Mouse (Mus musculus) kidney, adult 11 months (tissue): Measurements from ENCODE around the gene Pla2g6.
A peak's percentile ranks its signal among the peaks of the same experiment; 100 is the strongest.

ENCODE experiments used
- DNase-seq: peaks from one replicate; pipeline ENCODE4 v3.0.0; 2022

The Pla2g6 gene

GRCm38 (mm10) chr15:79328058-79328938 lies at the start of gene Pla2g6:
Gene Pla2g6, minus strand, starts transcription at chr15:79328390.
- peak; percentile 99 for DNase-seq

DNA sequence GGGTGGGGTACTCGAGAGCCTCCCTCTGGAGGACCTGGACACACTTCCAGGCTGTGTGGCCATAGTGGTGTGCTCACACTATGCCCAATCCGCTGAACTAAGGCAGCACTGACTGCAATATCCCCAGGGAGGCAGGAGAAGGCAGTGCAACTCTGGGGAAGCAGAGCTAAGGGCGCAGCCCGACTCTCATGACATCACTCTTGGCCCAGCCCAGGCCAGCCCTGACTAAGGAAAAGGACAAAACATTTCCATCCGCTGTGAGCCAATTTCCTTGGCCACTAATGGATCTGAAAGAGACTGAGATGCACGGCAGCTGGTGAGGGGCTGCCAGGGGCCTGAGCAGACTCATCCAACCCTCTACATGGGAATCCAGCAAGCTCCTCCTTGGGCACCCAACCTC lies 49.5 kb upstream of the Pla2g6 start:
- peak; percentile 68 for DNase-seq

GRCm38 (mm10) chr15:79374760-79375159 lies 46.6 kb upstream of the Pla2g6 start:
- no peak for DNase-seq

DNA sequence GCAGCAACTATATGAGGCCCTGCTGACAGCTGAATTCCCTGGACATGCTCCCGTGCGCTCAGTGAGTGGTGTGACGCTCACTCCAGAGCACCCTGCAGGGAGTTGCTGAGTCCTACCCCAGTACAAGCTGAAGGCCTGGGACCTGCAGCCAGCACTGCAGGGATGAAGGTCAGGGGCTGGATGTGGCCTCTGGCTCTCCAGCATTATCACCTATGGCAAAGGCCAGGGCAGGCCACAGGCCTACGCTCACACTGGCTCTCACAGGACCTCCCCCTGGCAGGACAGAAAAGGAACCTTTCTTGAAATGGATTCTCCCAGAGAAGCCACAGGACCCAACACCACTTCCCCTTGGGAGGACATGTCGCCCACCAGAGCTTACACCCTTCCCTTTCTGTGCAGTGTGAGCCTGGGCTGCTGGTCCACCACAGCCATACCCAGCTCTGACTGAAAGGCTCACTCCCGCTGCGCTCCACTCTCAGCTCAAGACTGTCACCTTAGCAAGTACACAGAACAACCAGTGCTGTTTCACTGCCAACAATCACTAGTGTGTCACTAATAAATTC lies 42.2 kb upstream of the Pla2g6 start:
- no peak for DNase-seq

DNA sequence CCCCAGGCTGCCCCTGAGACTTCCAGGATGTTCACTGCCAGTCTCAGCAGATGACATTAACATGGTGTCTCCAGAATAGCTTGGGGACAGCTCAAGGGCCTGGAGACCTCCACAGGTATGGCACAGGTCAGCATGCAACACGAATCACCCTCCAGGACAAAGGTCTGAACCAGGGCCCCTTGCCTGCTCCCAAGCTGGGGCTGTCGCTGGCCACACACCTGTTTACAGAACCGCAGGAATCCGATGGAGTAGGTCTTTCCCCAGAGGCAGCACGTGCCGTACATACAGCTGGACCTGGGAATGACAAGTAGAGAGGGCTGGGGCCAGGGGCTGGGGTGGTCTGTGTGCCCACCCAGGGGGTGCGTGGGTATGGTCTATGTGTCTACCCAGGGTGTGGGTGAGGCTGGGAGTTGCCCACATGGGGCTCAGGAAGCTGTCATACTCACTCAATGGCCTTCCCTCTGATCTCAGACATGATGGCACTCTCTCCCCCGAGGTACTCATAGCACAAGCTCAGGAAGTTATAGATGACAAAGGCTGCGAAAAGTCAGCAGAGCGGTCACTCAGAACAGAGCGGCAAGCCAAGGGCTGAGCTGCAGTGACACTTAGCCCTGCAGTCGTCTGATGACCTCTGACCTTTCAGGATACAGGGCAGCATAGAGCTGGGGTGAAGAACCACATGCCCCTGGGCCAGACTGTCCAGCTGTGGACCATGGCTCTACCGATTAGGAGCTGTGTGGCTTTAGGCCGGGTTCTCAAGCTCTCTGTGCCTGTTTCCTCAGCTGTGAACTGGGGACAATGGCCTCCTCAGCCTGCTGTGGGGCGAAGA lies 41.5 kb upstream of the Pla2g6 start:
- DNase-seq = no peak

DNA sequence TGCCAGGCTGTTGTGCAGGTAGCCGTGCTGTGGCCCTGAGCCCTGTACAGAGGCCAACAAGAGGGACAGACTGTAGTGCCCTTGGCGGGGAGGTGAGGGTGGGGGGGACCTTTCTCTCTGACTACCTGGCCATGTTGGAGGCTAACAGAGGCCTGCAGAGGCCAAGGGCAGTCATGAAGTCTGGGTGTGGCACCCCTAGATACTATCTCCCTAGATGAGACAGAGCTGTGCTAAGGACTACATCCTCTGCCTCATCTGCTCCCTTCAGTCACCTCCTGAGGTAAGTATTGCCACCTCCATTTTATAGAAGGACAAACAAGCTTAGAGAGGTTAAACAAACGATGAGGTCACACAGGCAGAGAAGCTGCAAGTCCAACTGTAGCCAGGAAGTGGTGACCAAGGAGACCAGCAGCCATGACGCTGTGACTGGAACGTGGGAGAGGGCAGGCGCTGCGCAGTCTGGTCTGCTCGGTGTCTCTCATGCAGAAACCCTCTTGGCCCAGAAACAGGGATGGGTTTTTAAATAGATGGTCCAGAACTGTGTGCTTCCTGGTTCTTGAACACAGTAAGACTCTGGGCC lies 40.8 kb upstream of the Pla2g6 start:
- DNase-seq = no peak

- DNase-seq = peak; percentile 51
Observed at GRCm38 (mm10) chr15:79368313-79368811, 40.2 kb upstream of the Pla2g6 start.

GRCm38 (mm10) chr15:79366402-79366801 lies 38.2 kb upstream of the Pla2g6 start:
- DNase-seq = no peak

GRCm38 (mm10) chr15:79365068-79365467 lies 36.9 kb upstream of the Pla2g6 start:
- DNase-seq = no peak

DNA sequence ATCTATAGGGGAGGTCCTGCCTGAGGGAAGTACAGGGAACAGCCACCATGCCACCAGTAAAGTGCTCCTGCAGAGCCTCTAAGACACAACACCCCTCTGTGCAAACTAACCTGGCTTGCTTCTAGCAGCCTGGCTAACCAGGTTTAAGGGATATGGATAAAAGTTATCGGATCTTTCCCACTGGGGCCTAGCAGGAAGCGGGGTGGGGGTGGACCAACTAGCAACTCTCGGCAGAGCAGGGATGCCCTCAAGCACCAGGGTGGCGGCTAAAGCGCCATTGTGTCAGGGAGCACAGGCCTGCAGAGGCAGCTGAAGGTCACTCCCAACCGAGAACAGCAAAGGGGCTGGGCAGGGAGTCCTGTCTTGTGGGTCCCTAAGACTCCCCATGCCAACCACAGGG lies 35.9 kb upstream of the Pla2g6 start:
- DNase-seq = no peak

- no peak for DNase-seq
Observed at GRCm38 (mm10) chr15:79361023-79361422, 32.8 kb upstream of the Pla2g6 start.

- no peak for DNase-seq
Observed at GRCm38 (mm10) chr15:79360371-79360770, 32.2 kb upstream of the Pla2g6 start.

GRCm38 (mm10) chr15:79359954-79360353 lies 31.8 kb upstream of the Pla2g6 start:
- DNase-seq = peak; percentile 73

GRCm38 (mm10) chr15:79357974-79358690 lies 29.9 kb upstream of the Pla2g6 start:
- DNase-seq = peak; percentile 55

GRCm38 (mm10) chr15:79357036-79357911 lies 29.1 kb upstream of the Pla2g6 start:
- DNase-seq = peak; percentile 50

GRCm38 (mm10) chr15:79356481-79356880 lies 28.3 kb upstream of the Pla2g6 start:
- no peak for DNase-seq

DNA sequence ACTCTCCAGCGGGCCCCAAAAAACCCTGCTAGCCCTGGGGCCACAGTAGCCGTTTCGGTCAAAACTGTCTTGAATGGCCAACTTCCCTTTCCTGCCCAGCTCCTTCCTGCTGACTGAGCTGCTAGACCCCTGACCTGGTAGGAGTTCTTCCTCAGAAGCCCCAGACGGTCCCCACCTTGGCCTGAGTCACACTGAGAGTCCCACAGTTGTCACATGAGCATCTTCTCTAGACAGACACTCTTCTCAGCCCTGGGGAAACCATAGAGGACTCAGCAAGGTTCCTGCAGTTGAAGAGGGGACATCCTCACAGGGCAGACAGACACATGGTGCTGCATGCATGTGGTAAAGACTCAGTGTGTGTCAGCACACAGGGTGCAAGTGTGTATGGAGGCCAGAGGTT lies 26.4 kb upstream of the Pla2g6 start:
- no peak for DNase-seq

- no peak for DNase-seq
Observed at GRCm38 (mm10) chr15:79353690-79354305, 25.6 kb upstream of the Pla2g6 start.

DNA sequence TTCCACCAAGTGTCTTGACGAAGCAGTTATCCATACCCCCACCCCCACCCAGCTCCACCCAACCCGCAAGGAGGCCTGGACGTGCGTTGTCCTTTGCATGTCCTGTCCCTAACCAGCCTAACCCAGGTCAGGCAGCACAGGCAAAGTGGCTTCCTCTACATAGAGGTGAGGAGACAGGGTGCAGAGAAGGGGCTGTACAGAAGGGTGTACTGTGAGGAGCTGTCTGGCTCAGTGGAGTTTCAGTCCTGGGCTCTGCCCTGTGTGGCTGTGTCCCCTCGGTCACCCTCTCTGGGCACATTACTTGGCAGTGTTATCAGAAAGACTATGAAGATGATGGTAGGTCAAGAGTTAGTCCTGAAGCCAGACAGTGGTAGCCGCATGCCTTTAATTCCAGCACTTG lies 24.3 kb upstream of the Pla2g6 start:
- no peak for DNase-seq

DNA sequence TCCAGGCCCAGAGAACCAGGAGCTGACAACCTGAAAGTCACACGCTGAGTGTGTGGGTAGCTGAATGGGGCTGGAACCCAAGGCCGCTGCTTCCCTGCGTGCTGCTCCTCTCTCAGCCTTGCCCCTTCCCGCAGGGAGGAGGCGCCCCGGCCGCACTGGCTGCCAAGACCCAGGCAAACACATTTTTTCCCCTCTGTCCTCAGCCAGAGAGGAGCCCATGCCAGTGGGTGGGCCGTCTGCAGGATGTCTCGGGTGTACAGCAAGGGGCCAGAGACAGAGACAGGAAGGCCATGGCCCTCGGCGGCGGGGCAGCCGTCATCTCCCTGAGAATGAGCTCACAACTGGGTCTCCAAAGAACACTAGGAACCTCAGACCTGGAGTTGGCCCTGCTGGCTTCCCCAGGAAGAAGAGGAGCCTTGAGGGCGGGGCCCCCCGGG lies 23.2 kb upstream of the Pla2g6 start:
- peak; percentile 69 for DNase-seq

DNA sequence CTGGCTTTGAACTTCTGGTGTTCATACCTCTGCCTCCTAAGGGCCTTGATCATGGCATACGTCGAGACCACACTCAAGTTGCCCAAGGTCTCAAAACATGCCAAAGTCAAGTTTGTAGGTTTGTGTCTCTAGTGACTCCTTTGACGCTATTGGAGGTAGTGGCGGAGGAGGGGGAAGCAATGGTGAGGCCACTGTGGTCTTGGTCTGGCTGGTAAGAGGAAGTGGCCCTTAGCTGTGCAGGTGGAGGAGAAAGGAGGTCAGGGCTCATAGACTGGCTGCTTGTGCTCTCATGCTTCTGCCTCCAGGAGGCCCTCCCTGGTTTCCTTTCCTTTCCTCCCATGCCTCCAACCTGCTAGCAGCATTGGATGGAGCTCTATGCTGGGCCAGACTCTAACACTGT lies 22.7 kb upstream of the Pla2g6 start:
- DNase-seq = no peak
